Mouse (Mus musculus): ENCODE measurements around the gene Macf1.

The Macf1 gene

DNA sequence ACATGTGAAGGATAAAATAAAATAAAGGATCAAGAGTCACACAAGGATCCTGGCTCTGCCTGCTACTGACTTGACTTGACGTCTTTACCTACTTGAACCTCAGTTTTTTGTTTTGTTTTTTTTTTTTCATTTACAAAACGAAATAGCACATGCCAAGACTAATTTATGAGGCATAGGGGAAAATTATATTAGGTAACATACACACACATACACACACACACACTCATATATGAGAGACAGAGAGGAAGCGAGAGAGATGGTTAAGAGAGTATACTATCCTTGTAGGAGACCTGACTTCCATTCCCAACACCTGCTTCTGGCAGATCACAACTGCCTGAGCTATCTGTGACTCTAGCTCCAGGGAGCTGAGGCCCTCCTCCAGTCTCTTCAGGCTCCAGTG lies at the start of gene Macf1:
Gene Macf1, minus strand, starts transcription at position 101 of the 400 bp plus-strand sequence.
- in situ Hi-C loops (cut with MboI; ENCODE audit: low sequenced_read_pairs) = no loop called here

DNA sequence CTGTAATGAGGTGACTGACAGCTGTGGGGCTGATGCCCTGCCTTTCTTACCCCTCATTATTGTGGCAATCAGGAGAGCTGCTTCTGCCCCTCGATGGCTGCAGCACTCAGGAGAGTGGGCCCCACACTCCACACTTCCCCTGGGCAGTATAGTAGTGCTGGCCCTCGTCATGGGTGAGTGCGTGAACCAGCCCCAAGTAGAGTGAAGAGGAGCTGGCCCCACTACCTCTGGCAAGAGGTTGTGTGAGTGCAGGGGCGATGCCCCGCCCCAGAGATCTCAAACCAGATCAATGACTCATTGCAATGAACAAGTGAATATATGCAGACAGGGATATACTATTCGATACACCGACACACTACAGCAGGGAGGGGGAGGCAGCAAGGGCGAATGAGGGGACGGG lies 49.4 kb upstream of the Macf1 start:
- in situ Hi-C loops (cut with MboI; ENCODE audit: low sequenced_read_pairs) = no loop called here

DNA sequence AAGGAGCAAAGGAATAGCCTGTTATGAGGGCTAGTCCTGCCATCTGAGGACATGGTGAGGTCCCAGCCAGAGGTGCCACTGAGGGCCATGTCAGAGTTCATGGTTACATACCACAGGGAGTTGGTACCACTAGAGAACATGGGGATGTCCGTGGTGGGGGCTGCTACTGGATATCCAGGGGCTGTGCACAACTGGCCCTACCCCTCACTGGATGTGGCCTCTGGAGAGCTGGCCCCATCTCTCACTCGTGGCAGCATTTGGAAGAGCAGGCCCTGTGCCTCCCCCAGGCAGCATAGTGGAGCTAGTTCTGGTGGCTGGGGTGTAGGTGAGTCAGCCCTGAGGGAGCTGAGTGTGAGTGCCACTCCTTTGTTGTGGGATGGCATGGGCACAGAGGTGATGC lies 48.8 kb upstream of the Macf1 start:
- in situ Hi-C loops (cut with MboI; ENCODE audit: low sequenced_read_pairs) = no loop called here

DNA sequence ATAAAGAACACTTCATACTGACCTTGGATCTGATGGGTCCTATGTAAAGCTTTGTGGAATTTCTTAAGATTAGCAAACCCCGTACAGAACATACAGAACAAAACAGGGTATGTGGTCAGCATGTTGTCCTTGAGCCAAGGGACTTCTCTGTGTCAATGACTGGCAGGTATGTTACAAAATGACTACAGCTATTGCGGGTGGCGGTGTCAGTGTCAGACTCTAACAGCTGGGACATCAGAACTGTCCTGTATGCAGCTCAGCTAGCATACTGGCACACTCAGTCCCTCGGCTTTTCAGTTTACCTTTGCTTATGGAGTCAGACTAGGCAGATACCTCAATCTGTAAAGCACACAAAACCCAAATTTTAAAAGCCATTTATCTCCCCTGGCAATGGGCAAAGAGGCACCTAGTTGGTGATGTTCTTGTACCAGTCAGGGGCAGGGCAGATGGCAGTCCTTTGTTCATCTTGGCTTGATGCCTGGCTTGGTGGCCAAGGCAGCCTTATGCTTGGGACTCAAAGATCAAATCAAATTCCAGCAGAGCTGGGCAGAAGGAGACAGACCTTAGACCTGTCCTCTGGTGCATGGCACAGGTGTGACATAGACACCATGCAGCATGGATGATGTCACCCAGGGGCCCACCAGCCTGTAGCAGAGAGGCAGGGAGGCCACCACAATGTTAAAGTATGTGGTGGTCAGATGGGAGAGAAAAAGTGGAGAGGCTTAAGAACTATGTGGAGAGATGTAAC lies 48.2 kb upstream of the Macf1 start:
- in situ Hi-C loops (cut with MboI; ENCODE audit: low sequenced_read_pairs) = no loop called here

DNA sequence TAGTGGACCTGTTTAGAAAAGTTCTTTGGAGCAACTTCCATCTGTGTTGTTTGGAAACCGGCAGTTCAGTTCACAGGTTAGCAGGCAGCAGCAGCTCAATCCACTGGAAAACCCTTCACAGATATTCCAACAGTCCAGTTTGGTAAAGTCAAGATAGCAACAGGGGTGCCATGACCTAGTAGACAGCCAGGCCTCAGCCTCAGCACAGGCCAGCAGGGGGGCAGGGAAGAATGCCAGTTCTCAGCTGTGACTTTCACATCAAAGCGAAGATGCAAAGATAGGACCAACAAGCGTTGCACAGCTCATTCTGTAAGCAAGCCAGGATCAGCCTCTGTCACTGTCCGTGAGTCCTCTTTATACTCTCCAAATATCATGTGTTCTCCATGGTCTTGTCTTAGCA lies 37.6 kb upstream of the Macf1 start:
- in situ Hi-C loops (cut with MboI; ENCODE audit: low sequenced_read_pairs) = no loop called here

DNA sequence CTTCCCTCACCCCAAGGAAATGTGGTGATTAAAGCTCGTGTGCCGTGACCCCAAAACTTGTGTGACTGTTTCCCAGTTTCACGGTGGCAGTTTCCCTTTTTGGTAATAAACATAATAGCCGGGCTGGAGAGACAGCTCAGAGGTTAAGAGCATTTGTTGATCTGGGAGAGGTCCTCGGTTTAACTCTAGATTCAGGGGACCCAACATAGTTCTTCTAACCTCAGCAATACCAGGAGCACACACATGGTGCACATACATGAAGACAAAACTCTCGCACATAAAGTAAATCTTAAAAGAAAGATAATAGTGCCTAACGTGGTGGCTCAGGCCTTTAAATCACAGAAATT lies 34.2 kb upstream of the Macf1 start:
- in situ Hi-C loops (cut with MboI; ENCODE audit: low sequenced_read_pairs) = no loop called here

DNA sequence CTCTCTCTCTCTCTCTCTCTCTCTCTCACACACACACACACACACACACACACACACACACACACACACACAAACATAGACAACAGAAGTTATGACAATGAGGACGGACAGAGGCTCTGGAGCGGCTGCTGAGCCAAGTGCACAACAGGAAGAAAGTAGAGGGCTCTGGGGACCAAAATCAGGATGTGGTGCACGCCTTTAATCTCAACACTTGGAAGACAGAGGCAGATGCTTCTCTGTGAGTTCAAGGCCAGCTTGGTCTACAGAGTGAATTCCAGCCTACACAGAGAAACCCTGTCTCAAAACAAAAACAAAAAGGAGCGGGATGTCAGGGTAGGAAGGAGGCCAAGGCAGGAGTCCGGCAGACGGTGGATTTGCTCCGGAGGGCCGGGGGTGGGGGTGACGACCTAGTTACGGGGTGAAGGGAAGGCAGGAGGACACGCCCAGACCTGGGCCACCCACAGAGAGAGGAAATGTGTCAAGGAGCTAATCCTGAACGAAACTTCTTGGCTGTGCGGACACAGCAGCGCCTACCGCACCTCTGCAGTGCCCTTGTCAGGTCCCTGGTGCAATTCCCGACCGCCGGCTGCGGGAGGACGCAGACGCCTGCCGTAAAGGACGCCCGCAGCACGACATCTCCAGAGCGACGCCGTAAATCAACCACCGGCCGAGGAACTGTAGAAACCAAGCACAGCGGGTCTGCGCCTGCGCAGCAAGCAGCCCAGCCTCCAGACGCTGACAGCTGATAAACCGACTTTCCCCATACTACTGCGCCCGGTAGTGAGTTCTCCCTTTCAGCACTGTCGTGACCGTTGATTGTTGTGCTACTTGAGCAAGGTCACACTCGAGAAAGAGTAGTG lies 33.6 kb upstream of the Macf1 start, which contains the start of gene Ndufs5:
Gene Ndufs5, minus strand, starts transcription at position 629 of the 860 bp plus-strand sequence.
- in situ Hi-C loops (cut with MboI; ENCODE audit: low sequenced_read_pairs) = no loop called here

DNA sequence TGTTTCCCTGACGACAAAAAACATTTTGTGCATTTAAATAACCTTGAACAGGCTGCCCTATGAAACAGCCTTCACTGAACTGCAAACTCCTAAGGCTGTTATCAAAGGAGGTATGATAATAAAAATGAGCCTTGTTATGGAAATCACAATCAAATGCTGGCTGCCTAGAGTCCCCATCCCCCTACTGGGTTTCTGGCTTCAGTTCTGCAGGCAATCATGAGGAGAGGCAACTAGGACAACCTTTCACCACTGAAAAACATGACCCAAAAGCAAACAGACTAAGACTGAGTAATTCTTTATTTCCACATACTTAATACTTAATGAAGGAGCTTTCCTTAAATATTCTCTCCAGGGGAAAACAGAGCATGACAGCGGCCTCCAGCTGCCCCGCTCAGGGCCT lies 28.3 kb upstream of the Macf1 start:
- in situ Hi-C loops (cut with MboI; ENCODE audit: low sequenced_read_pairs) = no loop called here

DNA sequence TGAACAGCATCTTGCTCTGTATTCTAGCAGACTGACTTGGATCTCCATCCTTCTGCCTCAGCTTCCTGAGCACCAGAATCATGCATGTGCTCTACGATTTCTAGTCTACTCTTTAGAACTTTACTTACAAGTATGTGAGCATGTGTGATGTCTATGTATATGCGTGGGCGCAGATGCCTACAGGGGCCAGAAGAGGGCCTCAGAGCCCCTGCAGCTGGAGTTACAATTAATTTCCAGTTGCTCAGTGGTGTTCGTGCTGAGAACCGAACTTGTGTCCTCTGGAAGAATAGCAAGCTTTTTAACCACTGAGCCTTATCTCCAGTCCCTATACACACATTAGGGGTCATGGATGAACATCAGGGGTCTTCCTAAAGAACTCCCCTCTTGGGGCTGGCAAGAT lies 23.2 kb upstream of the Macf1 start:
- in situ Hi-C loops (cut with MboI; ENCODE audit: low sequenced_read_pairs) = no loop called here

DNA sequence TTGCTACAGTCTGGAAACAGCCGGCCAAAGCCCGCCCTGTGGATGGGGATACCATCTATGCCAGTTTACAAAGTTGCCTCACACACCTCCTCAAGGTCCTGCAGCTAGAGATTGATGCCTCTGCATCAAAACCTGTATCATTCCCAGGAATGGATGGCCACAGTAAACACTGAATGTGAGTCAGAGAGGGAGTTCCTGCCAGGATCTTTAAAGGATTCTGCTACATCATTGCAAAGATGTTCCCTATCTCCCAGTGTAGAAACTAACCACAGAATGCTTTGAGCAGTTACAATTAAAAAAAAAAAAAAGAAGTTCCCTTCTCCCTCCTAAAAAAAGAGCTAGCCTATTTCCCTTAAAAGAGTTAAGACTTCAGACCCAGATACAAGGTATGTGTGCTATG lies 21.2 kb upstream of the Macf1 start:
- in situ Hi-C loops (cut with MboI; ENCODE audit: low sequenced_read_pairs) = no loop called here

DNA sequence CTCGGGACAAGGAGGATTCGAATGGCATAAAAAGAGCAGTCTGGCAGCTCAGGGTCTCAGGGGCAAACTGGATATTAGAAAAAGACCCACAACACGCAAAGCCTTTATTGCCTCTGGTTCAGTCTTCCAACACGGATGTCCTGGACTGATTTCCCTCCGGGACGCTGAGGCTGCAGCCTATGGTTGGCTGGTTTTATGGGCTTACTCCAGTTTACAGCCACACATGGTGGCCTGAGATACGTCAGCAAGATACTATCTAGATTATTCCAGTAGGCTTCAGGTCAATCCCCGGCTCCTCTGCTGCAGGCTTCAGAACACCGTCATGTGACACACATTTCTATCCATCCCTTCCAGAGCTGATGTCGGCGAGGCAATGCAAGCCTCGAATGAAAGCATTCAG lies 9.2 kb upstream of the Macf1 start:
- in situ Hi-C loops (cut with MboI; ENCODE audit: low sequenced_read_pairs) = no loop called here

DNA sequence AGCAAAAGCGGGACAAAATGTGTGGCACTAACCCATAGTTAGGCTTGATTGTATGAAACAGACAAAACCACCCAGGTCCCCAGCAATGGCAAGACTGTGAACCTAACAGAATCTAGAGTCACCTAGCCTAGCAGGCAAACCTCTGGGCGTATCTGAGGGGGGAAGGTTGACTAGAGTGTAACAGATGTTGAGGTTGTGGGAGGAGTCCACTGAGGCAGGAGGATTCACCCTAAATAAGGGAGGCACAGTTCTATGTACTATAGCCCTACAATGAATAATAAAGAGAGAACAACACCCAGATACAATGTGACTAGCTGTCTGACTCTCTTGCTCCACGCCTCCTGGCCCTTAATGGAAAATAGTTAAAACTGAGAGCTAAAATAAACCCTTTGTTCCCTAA lies 7.9 kb upstream of the Macf1 start:
- in situ Hi-C loops (cut with MboI; ENCODE audit: low sequenced_read_pairs) = no loop called here

DNA sequence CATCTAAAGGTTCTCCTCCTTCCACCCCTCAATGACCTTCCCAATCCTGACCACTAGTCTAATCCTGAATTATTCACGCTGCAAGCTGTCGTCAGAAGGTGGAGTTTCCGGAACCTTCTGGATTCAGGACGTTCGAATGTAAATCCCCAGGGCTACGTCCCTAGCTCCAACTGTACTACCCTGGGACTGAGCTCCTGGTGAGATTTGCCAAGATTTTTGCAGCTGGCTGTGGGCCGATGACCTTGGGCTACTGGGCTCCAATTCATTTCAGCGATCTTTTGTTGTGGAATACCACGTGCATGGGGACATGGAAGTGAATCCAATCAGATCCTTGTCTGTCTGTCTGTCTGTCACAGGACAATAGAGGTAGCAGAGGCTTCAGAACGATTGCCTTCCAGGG lies 6.2 kb upstream of the Macf1 start:
- in situ Hi-C loops (cut with MboI; ENCODE audit: low sequenced_read_pairs) = no loop called here

DNA sequence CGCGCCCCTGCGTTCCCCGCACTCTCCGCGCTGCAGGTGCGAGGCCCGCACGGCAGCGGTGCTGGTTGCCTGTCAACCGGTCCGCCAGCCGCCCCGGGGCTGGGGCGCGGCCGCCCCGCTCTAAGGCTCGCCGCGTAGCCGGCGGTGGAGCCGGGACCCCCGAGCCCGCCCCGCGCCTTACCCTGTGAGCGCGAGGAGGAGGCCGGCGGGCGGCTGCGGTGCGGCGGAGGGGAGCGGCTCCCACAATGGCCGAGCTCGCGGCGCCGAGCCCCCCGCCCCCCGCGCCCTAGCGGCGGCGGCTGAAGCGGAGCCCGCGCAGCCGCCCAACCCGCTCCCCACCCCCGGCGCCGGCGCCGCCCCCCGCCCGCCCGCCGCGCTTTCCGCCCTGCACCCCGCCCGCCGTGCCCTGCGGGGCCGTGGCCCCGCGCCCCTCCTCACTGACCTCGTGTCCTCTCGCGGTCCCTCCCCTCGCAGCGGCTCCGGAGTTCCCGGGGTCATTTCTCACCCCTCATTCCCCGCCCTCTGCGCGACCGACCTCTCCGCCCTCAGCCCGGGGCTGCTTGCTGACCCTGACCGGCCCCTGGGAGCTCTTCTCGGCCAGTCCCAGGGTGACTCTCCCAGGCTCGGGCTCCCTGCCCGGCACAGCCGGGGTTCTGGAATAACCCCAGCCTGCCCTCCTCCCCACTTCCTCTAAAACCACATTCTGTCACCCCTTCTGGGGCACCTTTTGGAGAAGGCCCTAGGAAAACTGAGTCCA lies 3.0 kb upstream of the Macf1 start:
- in situ Hi-C loops (cut with MboI; ENCODE audit: low sequenced_read_pairs) = no loop called here

DNA sequence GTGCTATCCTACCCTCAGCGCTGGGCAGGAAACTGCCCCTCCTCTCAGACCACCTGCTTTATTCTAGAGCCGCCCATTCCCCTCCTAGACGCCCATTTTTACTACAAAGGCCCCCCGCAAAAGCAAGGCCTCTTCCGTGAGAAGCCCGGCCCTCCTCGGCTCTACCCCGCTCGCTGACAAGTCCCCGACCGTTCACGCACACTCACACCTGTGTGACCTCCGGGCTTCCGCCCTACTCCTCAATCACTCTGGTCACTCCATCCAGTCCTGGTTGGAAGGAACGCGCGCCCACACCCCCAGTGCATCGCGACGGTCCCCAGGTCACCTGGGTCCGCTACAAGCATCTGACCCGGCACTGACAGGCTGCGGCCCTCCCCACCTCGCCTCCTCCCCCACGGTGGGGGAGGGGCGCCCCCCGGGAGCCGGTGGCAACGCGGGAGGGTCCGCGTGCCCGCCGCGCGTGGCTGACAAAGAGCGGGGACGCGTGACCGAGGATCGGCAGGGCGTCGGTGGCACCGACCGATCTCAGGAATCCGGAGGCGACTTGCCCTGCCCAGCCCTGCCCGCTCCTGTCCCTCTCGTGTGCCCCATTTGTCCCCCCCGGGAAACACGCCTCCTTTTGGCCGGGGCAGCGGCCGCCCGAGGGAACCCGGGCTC lies 2.3 kb upstream of the Macf1 start:
- in situ Hi-C loops (cut with MboI; ENCODE audit: low sequenced_read_pairs) = no loop called here

DNA sequence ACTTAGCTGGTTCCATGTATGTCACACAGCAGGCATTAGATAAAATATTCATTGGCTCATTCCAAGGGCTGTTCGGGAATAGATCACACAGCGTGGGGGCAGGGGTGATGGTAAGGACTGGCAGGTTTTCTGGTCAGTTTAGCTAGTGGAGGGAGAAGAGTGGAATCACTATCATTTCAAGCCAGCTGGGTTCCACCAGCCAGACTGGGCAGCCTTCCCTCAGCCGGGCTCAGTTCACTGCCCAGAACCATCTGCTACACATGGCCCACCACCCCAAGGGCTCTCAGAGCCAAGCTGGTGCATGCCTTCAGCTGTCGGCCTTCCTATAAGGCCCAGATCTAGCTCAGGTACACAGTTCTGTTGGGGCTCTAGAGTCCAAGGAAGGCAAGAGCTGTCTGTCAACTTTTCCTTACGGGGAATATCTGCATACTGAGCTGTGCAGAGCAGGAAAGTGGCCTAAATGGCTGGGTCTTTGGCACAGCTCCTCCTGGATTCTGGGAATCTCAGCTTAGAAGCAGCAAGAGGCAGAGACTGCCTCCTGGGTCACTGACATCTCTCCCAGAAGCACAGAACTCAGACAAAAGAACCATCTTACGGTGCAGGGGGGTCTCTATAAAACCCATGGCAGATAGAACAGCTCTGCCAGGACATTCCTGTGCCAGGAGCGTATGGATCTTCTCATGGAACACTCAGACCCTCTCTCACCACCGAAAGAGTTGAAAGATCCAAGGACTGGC lies 1.5 kb upstream of the Macf1 start:
- in situ Hi-C loops (cut with MboI; ENCODE audit: low sequenced_read_pairs) = no loop called here

DNA sequence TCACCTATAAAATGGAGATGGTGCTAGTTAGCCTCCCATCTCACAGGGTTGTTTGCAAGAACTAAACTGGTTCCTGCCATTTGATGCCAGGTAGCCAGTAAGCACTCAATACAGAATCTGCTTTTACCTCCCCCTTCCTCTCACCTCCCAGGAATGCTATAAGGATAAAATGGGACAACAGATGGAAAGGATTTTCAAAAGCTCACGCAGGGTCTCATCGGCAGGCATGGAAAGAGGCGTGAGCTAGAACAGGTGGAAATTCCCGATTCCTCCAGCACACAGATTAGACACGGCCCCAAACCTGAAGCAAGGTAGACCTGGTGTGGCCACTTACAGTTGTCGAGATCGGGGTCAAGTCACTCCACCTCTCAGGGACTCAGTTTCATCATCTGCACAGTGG lies 886 bp upstream of the Macf1 start:
- in situ Hi-C loops (cut with MboI; ENCODE audit: low sequenced_read_pairs) = no loop called here

DNA sequence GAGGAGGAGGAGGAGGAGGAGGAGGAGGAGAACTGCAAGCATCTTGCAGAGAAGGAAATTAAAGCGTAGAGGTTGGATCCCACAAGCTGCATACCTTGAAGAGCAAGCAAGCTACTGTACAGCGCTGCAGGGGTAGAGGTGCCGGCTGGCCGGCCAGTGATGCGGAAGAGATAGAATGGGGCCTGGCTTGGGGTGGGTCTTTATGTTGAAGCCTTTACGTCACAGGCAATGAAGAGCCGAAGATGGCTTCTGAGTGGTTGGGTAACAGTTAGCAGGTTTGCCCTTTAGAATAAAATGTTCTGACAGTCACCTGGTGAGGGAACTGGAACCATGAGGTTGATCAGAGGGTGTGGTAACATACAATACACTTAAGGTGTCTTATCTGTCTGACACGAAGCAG lies 1.9 kb downstream of the Macf1 start:
- in situ Hi-C loops (cut with MboI; ENCODE audit: low sequenced_read_pairs) = no loop called here

DNA sequence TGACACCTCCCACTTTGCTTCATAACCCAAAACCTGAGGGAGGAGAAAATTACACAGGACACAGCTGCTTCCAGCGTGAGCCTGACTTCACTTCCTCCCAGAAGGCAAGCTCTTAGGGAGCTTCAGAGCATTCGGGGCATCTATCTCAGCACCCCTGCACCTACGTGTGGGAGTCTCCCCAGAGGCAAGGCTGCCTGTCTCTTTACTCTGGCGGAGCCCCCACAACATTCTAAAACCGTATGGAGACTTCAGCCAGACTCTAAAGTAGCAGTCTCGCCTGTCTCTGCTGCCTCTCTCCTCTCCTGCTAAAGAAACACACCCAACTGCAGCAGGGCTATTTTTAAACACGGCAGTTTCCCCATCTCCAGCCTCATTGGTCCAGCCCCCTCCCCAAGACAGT lies 3.2 kb downstream of the Macf1 start:
- in situ Hi-C loops (cut with MboI; ENCODE audit: low sequenced_read_pairs) = no loop called here

DNA sequence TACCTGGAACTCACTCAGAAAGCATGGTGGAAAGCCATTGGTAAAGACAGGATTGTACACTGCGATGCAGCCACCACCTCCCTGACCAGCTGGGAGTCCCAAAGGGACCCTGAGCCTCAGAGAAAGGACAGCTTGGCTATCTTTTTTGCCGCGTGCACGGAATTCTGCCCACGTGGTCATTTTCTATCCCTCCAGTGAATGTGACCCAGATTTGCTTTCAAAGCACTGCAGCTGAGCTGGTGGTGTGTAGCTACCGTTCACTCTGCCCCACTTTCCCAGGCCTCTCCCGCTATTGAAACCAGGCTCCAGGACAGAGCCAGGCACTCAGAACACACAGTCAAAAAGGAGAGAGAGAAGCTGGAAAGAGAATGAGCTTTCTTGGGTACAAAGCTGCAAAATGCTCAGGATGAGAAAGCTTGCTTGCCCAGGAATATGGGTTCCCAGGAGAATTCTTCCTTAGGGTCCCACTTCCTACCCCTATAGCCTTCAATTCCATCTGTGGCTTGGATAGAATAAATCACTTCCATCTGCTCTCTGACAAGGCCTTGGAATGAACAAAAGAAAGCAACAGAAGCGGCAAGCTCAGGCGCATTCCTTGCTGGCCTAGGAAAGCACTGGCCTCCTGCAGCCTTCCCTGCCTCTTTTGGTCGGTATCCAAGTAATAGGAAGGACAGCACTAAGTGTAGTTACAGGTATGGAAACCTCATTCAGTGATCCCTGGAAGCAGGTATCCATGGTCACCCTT lies 6.9 kb downstream of the Macf1 start:
- in situ Hi-C loops (cut with MboI; ENCODE audit: low sequenced_read_pairs) = no loop called here
